Mouse (Mus musculus): ENCODE measurements around the gene Cdk5rap1. TPM values are rescaled to one million over a fixed set of nuclear protein-coding genes. Genes with fewer than 3 reads are reported as not detected.

Cdk5rap1 gene
- 6.5 and 9.8 TPM in 2 replicates for total RNA-seq (2015)
- total RNA-seq (2017): 12.9 and 13.5 TPM in 2 replicates

GRCm38 (mm10) chr2:154372842-154373500, at the start of gene Cdk5rap1:
Cdk5rap1 (minus strand) TSS chr2:154373010.
- no peak for ATAC-seq (ENCODE audit: poor library complexity, severe bottlenecking)

GRCm38 (mm10) chr2:154422181-154422580, 49.4 kb upstream of the Cdk5rap1 start:
- no peak for ATAC-seq (ENCODE audit: poor library complexity, severe bottlenecking)

GRCm38 (mm10) chr2:154420942-154421731, 48.3 kb upstream of the Cdk5rap1 start:
- ATAC-seq (ENCODE audit: poor library complexity, severe bottlenecking): no peak

- ATAC-seq (ENCODE audit: poor library complexity, severe bottlenecking): no peak
These were observed 47.1 kb upstream of the Cdk5rap1 start for GRCm38 (mm10) chr2:154419631-154420515.

- ATAC-seq (ENCODE audit: poor library complexity, severe bottlenecking): no peak
These were observed 45.2 kb upstream of the Cdk5rap1 start for GRCm38 (mm10) chr2:154418001-154418400.

GRCm38 (mm10) chr2:154417107-154417506, 44.3 kb upstream of the Cdk5rap1 start:
- peak; percentile 71; the same call in 1 of the 2 replicates for ATAC-seq (ENCODE audit: poor library complexity, severe bottlenecking)

GRCm38 (mm10) chr2:154412018-154412666, 39.3 kb upstream of the Cdk5rap1 start:
- no peak for ATAC-seq (ENCODE audit: poor library complexity, severe bottlenecking)

GRCm38 (mm10) chr2:154410355-154410754, 37.5 kb upstream of the Cdk5rap1 start:
- no peak for ATAC-seq (ENCODE audit: poor library complexity, severe bottlenecking)

GRCm38 (mm10) chr2:154407643-154408445, 35.0 kb upstream of the Cdk5rap1 start, which contains the start of gene Snta1:
Snta1 (minus strand) TSS chr2:154408099.
- ATAC-seq (ENCODE audit: poor library complexity, severe bottlenecking): peak; percentile 85

GRCm38 (mm10) chr2:154407063-154407642, 34.3 kb upstream of the Cdk5rap1 start:
- no peak; the same call in 1 of the 2 replicates for ATAC-seq (ENCODE audit: poor library complexity, severe bottlenecking)

- ATAC-seq (ENCODE audit: poor library complexity, severe bottlenecking): no peak
These were observed 32.7 kb upstream of the Cdk5rap1 start for GRCm38 (mm10) chr2:154405447-154405994.

- ATAC-seq (ENCODE audit: poor library complexity, severe bottlenecking): no peak
These were observed 30.0 kb upstream of the Cdk5rap1 start for GRCm38 (mm10) chr2:154402811-154403210.

- no peak for ATAC-seq (ENCODE audit: poor library complexity, severe bottlenecking)
These were observed 29.2 kb upstream of the Cdk5rap1 start for GRCm38 (mm10) chr2:154401976-154402375.

- no peak for ATAC-seq (ENCODE audit: poor library complexity, severe bottlenecking)
These were observed 26.5 kb upstream of the Cdk5rap1 start for GRCm38 (mm10) chr2:154399325-154399724.

GRCm38 (mm10) chr2:154398267-154398666, 25.5 kb upstream of the Cdk5rap1 start:
- no peak for ATAC-seq (ENCODE audit: poor library complexity, severe bottlenecking)

- no peak for ATAC-seq (ENCODE audit: poor library complexity, severe bottlenecking)
These were observed 23.7 kb upstream of the Cdk5rap1 start for GRCm38 (mm10) chr2:154396529-154396928.

GRCm38 (mm10) chr2:154394602-154395001, 21.8 kb upstream of the Cdk5rap1 start:
- no peak for ATAC-seq (ENCODE audit: poor library complexity, severe bottlenecking)

- ATAC-seq (ENCODE audit: poor library complexity, severe bottlenecking): no peak
These were observed 17.6 kb upstream of the Cdk5rap1 start for GRCm38 (mm10) chr2:154390180-154390964.
